Mouse (Mus musculus): ENCODE data around the gene Gpatch1.
"Not testable (repeated sequence)": the region's sequence is repeated elsewhere in the genome, so short reads cannot be mapped to it uniquely, and the experiment has no call there.

Gpatch1 gene

DNA sequence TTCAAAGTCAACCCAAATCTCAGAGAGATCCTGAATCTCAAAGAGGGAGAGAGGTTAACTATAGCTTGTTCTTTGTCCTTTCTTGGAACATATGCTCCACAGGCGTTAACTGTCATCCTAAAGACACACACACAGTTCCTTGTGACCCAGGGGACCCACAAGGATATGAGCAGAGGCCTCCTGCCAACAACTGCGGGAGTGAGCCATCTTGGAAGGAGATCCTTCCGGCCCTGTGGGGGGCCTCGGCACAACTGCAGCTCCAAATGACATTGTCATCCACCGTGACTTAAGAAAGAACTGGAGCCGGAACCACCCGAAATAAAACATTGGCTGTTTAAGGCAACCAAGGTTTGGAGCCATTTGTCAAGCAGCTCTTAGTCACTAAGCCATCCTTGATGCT lies 59.9 kb downstream of the Gpatch1 start:
- ATAC-seq (ENCODE audit: insufficient number of reproducible peaks, low FRiP score, low TSS enrichment) = no peak

DNA sequence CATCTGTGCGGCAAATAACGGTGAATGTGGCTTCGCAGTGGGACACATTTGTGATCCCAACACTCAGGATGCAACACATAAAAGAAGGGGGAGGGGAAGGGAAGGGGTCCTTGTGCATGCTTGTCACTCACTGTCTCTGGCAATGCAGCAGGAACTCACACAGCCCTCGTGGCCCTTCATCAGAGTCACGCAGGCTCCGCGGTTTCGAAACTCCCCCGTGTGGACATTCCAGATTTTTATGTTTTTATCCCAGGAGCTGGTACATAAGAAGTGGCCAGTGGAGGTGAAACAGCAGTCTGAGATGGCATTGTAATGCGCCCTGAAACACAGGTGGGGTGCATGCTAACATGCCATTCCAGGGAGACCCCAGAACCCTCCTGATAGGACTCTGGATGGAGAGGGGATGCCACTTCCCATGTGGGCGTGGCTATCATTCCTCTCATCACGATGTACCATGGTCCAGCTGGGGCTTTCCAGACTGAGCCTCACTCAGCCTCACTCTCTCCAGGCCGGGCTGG lies 66.1 kb downstream of the Gpatch1 start:
- peak; percentile 66; the same call in 1 of the 2 replicates for ATAC-seq (ENCODE audit: insufficient number of reproducible peaks, low FRiP score, low TSS enrichment)

DNA sequence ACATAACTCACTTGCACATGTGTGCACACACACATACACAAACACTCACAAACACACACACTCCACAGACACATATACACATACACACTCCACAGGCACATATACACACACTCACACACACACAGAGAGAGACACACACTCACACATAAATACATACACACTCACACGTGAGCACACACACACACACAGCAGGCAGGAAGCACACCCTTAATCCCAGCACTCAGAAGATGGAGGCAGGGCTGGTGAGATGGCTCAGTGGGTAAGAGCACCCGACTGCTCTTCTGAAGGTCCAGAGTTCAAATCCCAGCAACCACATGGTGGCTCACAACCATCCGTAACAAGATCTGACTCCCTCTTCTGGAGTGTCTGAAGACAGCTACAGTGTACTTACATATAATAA lies 80.3 kb downstream of the Gpatch1 start:
- not testable (repeated sequence) for ATAC-seq (ENCODE audit: insufficient number of reproducible peaks, low FRiP score, low TSS enrichment)

DNA sequence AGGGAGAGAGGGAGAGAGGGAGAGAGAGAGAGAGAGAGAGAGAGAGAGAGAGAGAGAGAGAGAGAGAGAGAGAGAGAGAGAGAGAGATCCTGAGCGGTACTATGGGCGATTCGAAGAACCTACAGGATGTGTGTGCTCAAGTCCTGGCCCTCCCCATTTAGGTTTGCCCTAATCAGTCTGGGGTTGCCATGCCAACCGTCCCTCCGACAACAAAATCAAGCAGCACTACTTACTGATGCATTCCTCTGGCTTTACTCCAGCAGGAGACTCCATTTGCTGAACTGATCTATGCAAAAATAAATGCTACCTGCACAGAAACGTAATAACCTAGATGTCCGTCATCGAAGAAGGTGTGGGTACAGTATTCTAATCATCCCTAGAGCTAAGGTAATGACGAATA lies 82.9 kb downstream of the Gpatch1 start:
- ATAC-seq (ENCODE audit: insufficient number of reproducible peaks, low FRiP score, low TSS enrichment) = peak; percentile 69

DNA sequence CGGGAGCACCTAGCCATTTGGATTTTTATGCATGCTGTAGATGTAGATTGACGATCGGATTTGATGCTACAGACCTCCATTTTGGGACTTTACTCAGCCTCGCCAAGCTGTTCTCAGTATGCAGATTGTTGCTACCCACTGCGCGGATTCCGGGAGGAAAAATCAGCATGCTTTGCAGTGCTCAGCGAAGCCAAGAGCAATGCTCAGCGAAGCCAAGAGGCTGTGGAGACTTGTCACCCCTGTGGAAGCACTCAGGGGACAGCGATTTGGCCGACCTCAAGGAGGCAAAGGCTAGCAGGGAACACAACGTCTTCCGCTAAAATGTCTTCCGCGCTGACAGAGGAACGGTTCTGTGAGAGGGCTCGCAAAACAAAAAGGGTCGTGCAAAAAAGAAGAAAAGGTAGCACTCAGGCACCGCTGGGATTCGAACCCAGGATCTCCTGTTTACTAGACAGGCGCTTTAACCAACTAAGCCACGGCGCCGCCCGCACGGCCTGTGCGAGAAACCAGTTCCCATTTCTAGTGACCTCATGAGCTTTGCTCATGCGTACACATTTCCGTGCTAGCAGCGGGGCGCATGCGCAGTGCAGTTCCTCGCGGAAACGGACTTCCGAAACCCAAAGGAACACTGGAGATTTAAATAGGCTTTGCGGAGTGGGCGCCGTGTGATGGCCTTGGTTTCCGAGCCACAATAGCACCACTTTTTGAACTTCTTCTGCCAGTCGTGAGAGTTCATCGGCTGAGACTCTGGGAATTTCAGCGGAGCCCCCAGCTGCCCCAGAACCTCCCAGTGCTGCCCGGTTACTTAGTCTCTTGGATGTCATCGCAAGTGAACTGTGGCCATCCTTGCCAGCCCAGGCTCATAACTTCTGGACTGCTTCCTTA lies 83.6 kb downstream of the Gpatch1 start:
- peak; percentile 83 for ATAC-seq (ENCODE audit: insufficient number of reproducible peaks, low FRiP score, low TSS enrichment)

DNA sequence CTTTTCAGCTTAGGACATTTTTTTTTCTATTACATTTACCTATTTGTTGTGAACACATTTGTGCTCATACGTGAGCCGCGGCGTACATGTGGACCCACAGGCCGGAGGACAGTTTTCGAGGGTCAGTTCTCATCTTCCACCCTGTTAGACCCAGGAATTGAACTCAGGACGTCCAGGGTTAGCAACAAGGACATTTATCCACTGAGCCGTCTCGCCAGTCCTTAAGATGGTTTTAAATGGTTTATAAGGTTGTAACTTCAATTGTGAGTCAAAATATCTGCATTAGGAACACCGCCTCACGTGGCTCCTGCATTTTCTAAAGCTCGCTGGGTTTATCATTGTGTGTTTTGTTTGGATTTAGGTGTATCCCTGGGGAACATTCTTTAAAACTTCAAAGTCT lies 84.4 kb downstream of the Gpatch1 start:
- no peak for ATAC-seq (ENCODE audit: insufficient number of reproducible peaks, low FRiP score, low TSS enrichment)

DNA sequence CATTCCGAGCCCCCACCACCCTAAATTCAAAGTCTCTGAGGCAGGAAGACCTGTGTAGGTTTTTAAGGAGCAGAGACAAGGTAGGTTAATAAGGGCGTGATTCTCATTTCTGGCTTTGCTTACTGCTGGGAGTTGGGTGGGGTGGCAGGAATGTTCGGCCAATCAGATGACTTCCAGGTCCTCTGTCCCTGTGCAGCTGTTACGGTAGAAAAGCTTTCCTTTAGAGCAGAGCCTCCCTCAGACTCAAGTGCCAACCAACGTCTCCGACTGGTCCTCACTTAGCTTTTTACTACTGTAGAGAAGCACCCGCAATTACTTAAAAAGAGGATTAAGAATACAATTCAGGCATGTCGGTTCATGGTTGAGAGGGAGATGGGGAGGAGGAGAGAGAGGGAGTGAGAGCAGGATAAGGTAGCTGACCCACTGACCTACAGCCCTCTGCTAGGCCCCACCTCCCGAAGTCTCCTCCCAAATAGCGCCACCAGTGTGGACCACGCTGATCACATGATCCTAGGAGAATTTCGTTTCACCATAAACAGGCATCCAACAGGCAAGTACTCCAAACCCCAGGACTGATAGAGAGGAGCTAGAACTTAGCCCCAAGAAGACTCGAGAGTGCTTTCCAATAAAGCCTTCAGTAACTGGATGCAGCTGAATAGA lies 85.3 kb downstream of the Gpatch1 start:
- no peak for ATAC-seq (ENCODE audit: insufficient number of reproducible peaks, low FRiP score, low TSS enrichment)

DNA sequence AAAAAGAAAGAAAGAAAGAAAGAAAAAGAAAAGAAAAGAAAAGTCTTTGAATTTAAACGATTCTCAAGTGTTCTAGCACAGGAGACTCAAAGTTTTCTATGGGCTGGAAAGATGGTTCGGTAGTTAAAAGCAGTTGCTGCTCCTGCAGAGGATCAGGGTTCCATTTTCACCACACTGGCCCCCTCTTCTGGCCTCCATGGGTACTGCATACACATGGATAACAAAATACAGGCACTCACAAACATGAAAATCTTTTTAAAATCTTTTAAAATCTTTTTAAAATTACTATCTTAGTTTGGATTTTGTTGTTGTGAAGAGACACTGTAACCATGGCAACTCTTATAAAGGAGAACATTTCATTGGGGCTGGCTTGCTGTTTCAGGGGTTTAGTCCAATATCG lies 87.9 kb downstream of the Gpatch1 start:
- ATAC-seq (ENCODE audit: insufficient number of reproducible peaks, low FRiP score, low TSS enrichment) = no peak

Measured in cerebellum, adult (tissue).